Mouse (Mus musculus): ENCODE data around the gene Orm2. TPM values are rescaled to one million over a fixed set of nuclear protein-coding genes. Genes with fewer than 3 reads are reported as not detected.
A peak's percentile ranks its signal among the peaks of the same experiment; 100 is the strongest.

Orm2 gene
- polyA plus RNA-seq, 1 experiment from 2014 or later: not detected

GRCm38 (mm10) chr4:63404205-63404604 is 42.0 kb downstream of the Orm2 start:
- Histone ChIP-seq H3K36me3 (ENCODE audit: control insufficient read depth, insufficient read depth, low read length) (no peaks in the 10 kb centered on the region), H3K27me3 (ENCODE audit: control insufficient read depth, insufficient read depth, low read length) (no peaks in the 10 kb centered on the region), H3K4me3 (ENCODE audit: low read depth, low read length) (no peak overlapping the region), H3K9ac (ENCODE audit: low read length) (no peak overlapping the region), H3K27ac (replicated peaks) (peak overlapping the region; percentile 90; the same call in 1 of the 2 replicates), H3K4me2 (replicated peaks; ENCODE audit: low read depth) (0 out of 2 replicates have a peak overlapping the region, but pooled peaks have one; percentile 1), H3K4me1 (replicated peaks; ENCODE audit: control insufficient read depth, insufficient read depth) (peaks cover 15% of the 10 kb centered on the region), H3K9me3 (ENCODE audit: control insufficient read depth, low read length) (no peaks in the 10 kb centered on the region)
- no peak for TF ChIP-seq CTCF (IDR thresholded peaks at IDR 0.05; ENCODE audit: low read depth)
- no peak for TF ChIP-seq EP300 (optimal IDR thresholded peaks at IDR 0.05)
- ATAC-seq (ENCODE audit: low FRiP score, low TSS enrichment) (no peak), DNase-seq (ENCODE audit: low spot score) (no peak)
- WGBS: 66% methylated on average over 7 of the region's 7 CpGs

- WGBS: 29% methylated on average over 7 of the region's 7 CpGs
- no peaks in the 10 kb centered on the region for H3K27me3 ChIP-seq (ENCODE audit: control insufficient read depth, insufficient read depth, low read length)
- peaks cover 17% of the 10 kb centered on the region for H3K4me1 ChIP-seq (replicated peaks; ENCODE audit: control insufficient read depth, insufficient read depth)
- no peak for TF ChIP-seq EP300 (optimal IDR thresholded peaks at IDR 0.05)
- TF ChIP-seq CTCF (IDR thresholded peaks at IDR 0.05; ENCODE audit: low read depth): no peak
- no peaks in the 10 kb centered on the region for H3K9me3 ChIP-seq (ENCODE audit: control insufficient read depth, low read length)
- ATAC-seq (ENCODE audit: low FRiP score, low TSS enrichment) (no peak), DNase-seq (ENCODE audit: low spot score) (no peak)
- no peaks in the 10 kb centered on the region for H3K36me3 ChIP-seq (ENCODE audit: control insufficient read depth, insufficient read depth, low read length)
- H3K4me2 ChIP-seq (replicated peaks; ENCODE audit: low read depth): no peak overlapping the region
- no peak overlapping the region for H3K9ac ChIP-seq (ENCODE audit: low read length)
- no peak overlapping the region for H3K4me3 ChIP-seq (ENCODE audit: low read depth, low read length)
- H3K27ac ChIP-seq (replicated peaks): no peak overlapping the region
Measured at GRCm38 (mm10) chr4:63405051-63405450, 42.8 kb downstream of the Orm2 start.

GRCm38 (mm10) chr4:63405683-63406082 is 43.4 kb downstream of the Orm2 start:
- WGBS: 63% methylated on average over 4 of the region's 4 CpGs
- Histone ChIP-seq H3K27ac (replicated peaks) (no peak overlapping the region), H3K4me2 (replicated peaks; ENCODE audit: low read depth) (no peak overlapping the region), H3K9ac (ENCODE audit: low read length) (no peak overlapping the region), H3K9me3 (ENCODE audit: control insufficient read depth, low read length) (no peaks in the 10 kb centered on the region), H3K36me3 (ENCODE audit: control insufficient read depth, insufficient read depth, low read length) (no peaks in the 10 kb centered on the region), H3K4me1 (replicated peaks; ENCODE audit: control insufficient read depth, insufficient read depth) (peaks cover 19% of the 10 kb centered on the region), H3K27me3 (ENCODE audit: control insufficient read depth, insufficient read depth, low read length) (no peaks in the 10 kb centered on the region), H3K4me3 (ENCODE audit: low read depth, low read length) (no peak overlapping the region)
- no peak for TF ChIP-seq EP300 (optimal IDR thresholded peaks at IDR 0.05)
- TF ChIP-seq CTCF (IDR thresholded peaks at IDR 0.05; ENCODE audit: low read depth): no peak
- ATAC-seq (ENCODE audit: low FRiP score, low TSS enrichment) (no peak), DNase-seq (ENCODE audit: low spot score) (no peak)

GRCm38 (mm10) chr4:63408247-63408646 is 46.0 kb downstream of the Orm2 start:
- no peaks in the 10 kb centered on the region for H3K27me3 ChIP-seq (ENCODE audit: control insufficient read depth, insufficient read depth, low read length)
- 55% methylated on average over 7 of the region's 7 CpGs for WGBS
- H3K4me3 ChIP-seq (ENCODE audit: low read depth, low read length): no peak overlapping the region
- peak overlapping the region; percentile 25 for H3K4me2 ChIP-seq (replicated peaks; ENCODE audit: low read depth)
- peak overlapping the region; percentile 65; the same call in 1 of the 2 replicates for H3K27ac ChIP-seq (replicated peaks)
- no peak for DNase-seq (ENCODE audit: low spot score)
- ATAC-seq (ENCODE audit: low FRiP score, low TSS enrichment): no peak
- no peaks in the 10 kb centered on the region for H3K9me3 ChIP-seq (ENCODE audit: control insufficient read depth, low read length)
- H3K36me3 ChIP-seq (ENCODE audit: control insufficient read depth, insufficient read depth, low read length): no peaks in the 10 kb centered on the region
- H3K4me1 ChIP-seq (replicated peaks; ENCODE audit: control insufficient read depth, insufficient read depth): peaks cover 16% of the 10 kb centered on the region
- TF ChIP-seq EP300 (optimal IDR thresholded peaks at IDR 0.05): no peak
- TF ChIP-seq CTCF (IDR thresholded peaks at IDR 0.05; ENCODE audit: low read depth): no peak
- H3K9ac ChIP-seq (ENCODE audit: low read length): peak overlapping the region; percentile 35; the same call in 1 of the 2 replicates

GRCm38 (mm10) chr4:63408649-63409048 is 46.4 kb downstream of the Orm2 start:
- H3K27ac ChIP-seq (replicated peaks): peak overlapping the region; percentile 65; the same call in 1 of the 2 replicates
- peaks cover 12% of the 10 kb centered on the region for H3K4me1 ChIP-seq (replicated peaks; ENCODE audit: control insufficient read depth, insufficient read depth)
- peak; percentile 53 for ATAC-seq (ENCODE audit: low FRiP score, low TSS enrichment)
- no peaks in the 10 kb centered on the region for H3K36me3 ChIP-seq (ENCODE audit: control insufficient read depth, insufficient read depth, low read length)
- peak overlapping the region; percentile 95 for H3K4me2 ChIP-seq (replicated peaks; ENCODE audit: low read depth)
- H3K4me3 ChIP-seq (ENCODE audit: low read depth, low read length): no peak overlapping the region
- DNase-seq (ENCODE audit: low spot score): peak; percentile 55
- H3K9ac ChIP-seq (ENCODE audit: low read length): peak overlapping the region; percentile 35; the same call in 1 of the 2 replicates
- 7% methylated on average over 8 of the region's 8 CpGs for WGBS
- no peaks in the 10 kb centered on the region for H3K27me3 ChIP-seq (ENCODE audit: control insufficient read depth, insufficient read depth, low read length)
- no peaks in the 10 kb centered on the region for H3K9me3 ChIP-seq (ENCODE audit: control insufficient read depth, low read length)
- TF ChIP-seq CTCF (IDR thresholded peaks at IDR 0.05; ENCODE audit: low read depth) (peak; percentile 84), EP300 (optimal IDR thresholded peaks at IDR 0.05) (no peak)

- ATAC-seq (ENCODE audit: low FRiP score, low TSS enrichment) (no peak), DNase-seq (ENCODE audit: low spot score) (no peak)
- Histone ChIP-seq H3K4me1 (replicated peaks; ENCODE audit: control insufficient read depth, insufficient read depth) (peaks cover 8% of the 10 kb centered on the region), H3K27ac (replicated peaks) (peak overlapping the region; percentile 50), H3K4me2 (replicated peaks; ENCODE audit: low read depth) (peak overlapping the region; percentile 95), H3K27me3 (ENCODE audit: control insufficient read depth, insufficient read depth, low read length) (no peaks in the 10 kb centered on the region), H3K36me3 (ENCODE audit: control insufficient read depth, insufficient read depth, low read length) (no peaks in the 10 kb centered on the region), H3K9me3 (ENCODE audit: control insufficient read depth, low read length) (no peaks in the 10 kb centered on the region), H3K9ac (ENCODE audit: low read length) (peak overlapping the region; percentile 51), H3K4me3 (ENCODE audit: low read depth, low read length) (peak overlapping the region; percentile 48)
- 1% methylated on average over 18 of the region's 18 CpGs for WGBS
- TF ChIP-seq CTCF (IDR thresholded peaks at IDR 0.05; ENCODE audit: low read depth): no peak
- TF ChIP-seq EP300 (optimal IDR thresholded peaks at IDR 0.05): no peak
Measured at GRCm38 (mm10) chr4:63409317-63409907, 47.2 kb downstream of the Orm2 start.

Measured in stomach, postnatal 0 days (tissue).